Mouse (Mus musculus): ENCODE data around the gene Cxcl16.

DNA sequence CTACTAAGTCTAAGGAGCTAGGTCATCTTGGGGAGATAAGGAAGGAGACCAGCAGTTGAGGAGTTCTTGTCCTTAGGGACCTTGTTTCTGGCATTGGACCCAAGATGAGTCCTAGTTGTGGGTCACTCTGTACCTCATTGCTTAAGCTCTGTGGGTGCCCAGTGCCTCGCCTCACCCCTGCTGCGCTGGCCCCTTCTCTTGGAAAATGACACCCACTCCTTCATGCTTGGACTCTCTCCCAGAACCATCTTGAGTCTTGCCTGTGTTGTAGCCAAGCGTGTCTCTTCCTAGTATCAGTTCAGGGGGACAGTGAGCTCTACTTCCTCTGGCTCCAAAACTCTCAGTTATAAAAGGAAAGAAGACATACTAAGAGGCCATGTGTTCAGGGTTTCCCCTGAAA lies 29.4 kb upstream of the Cxcl16 start:
- TF ChIP-seq GATA1 (IDR thresholded peaks at IDR 0.05; ENCODE audit: low read length) (no peak), TAL1 (IDR thresholded peaks at IDR 0.05; ENCODE audit: low read length) (no peak)

Measured in erythroblast, embryonic 14.5 days (primary cell).